Mouse (Mus musculus): ENCODE measurements around the gene Blnk. TPM values are rescaled to one million over a fixed set of nuclear protein-coding genes. Genes with fewer than 3 reads are reported as not detected.

The Blnk gene
- polyA plus RNA-seq, 1 experiment = 1.3 TPM

DNA sequence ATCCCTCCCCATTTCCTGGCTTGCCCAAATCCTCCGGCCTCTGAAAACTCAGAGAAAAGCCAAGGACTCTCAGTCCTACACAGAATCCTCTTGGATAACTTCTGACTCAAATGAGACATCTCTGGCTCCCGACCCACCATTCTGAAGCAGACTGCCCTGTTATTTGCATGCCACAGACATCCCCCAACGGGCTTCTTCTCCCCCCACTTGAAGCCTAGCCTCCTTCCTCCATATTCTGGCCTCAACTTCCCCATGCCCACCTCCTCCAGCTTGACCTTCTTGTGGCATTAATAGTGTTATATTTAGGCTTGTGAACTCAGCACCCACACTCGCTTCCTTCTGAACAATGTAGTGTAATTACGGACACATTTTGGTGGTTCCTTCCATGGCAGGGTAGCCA, 13.7 kb downstream of the Blnk start:
- Histone ChIP-seq H3K27me3 (ENCODE audit: control insufficient read depth, insufficient read depth, low read length) (no peaks in the 10 kb centered on the region), H3K4me3 (ENCODE audit: control insufficient read depth, low read depth, low read length) (no peak overlapping the region), H3K27ac (ENCODE audit: control insufficient read depth, insufficient read depth, low read depth, low read length) (no peak overlapping the region), H3K4me1 (ENCODE audit: control insufficient read depth, insufficient read depth, low read length) (no peaks in the 10 kb centered on the region), H3K36me3 (ENCODE audit: control insufficient read depth, insufficient read depth, low read length) (no peaks in the 10 kb centered on the region)
- no peak for TF ChIP-seq CTCF (IDR thresholded peaks at IDR 0.05; ENCODE audit: control insufficient read depth, insufficient read depth, insufficient replicate concordance, low read depth, low read length)
- no peak for TF ChIP-seq POLR2A (IDR thresholded peaks at IDR 0.05; ENCODE audit: control insufficient read depth, low read depth, low read length)

DNA sequence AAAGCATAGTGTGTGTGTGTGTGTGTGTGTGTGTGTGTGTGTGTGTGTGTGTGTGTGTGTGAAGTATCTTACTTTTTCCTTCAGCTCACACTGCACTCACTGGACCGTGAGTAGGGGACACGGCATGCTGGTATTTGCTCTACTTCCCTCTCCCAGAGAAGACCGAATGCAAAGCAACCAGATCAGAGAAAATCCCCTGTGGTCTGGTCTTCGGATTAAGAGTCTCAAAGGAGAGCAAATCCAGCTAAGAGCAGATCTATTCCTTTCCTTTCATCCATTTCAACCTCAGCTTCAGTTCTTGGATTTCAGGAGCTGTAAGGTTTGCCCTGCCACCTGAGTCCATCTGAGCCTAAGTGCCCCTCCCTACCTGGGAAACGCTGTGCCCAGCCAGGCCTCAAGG, 16.3 kb downstream of the Blnk start:
- Histone ChIP-seq H3K27ac (ENCODE audit: control insufficient read depth, insufficient read depth, low read depth, low read length) (no peak overlapping the region), H3K36me3 (ENCODE audit: control insufficient read depth, insufficient read depth, low read length) (no peaks in the 10 kb centered on the region)
- TF ChIP-seq CTCF (IDR thresholded peaks at IDR 0.05; ENCODE audit: control insufficient read depth, insufficient read depth, insufficient replicate concordance, low read depth, low read length) (no peak), POLR2A (IDR thresholded peaks at IDR 0.05; ENCODE audit: control insufficient read depth, low read depth, low read length) (no peak)

DNA sequence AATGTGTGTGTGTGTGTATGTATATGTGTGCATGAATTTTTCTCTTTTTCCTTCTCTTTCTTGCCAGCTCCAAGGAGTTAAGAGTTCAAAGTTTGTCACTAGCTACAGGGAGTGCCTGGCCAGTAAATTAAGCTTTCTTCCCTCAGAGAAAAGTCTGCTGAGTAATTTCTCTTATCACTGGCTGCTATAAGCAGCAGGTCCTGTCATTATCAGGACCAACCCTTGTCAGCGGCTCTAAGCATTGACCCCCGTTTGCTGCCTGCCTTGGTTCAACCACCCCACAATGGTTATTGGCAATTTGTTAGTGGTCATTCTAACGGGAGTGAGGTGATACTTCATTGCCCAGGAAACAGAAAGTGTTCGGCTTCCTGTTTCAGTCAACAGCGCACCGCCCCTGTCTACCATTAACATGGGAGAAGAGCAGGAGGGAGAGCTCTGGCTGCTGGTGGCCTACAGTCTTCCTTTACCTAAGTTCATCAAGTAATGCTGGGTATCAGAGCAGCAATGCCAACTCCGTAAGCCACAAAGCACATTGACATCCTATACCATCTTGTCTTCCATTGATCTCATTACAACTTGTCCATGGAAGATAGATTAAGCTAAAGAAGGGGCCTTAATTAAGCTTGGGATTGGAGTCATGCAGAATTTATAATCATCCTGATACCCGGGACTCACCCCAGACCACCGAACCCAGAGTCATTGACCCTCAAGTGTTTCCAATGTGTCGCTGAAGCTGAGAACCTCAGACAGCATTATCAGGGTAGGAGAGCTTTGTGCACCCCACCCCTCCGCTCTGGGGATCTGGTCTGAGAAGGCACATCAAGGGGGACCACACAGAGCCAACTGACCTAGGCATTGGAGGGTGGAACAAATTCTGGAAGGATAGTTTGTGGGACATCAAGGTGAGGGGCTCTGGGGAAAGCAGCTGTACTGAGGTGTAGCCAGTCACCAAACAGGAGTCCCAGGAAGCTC, 17.1 kb downstream of the Blnk start:
- no peak overlapping the region for H3K27ac ChIP-seq (ENCODE audit: control insufficient read depth, insufficient read depth, low read depth, low read length)
- TF ChIP-seq CTCF (IDR thresholded peaks at IDR 0.05; ENCODE audit: control insufficient read depth, insufficient read depth, insufficient replicate concordance, low read depth, low read length) (no peak), POLR2A (IDR thresholded peaks at IDR 0.05; ENCODE audit: control insufficient read depth, low read depth, low read length) (no peak)
- no peaks in the 10 kb centered on the region for H3K36me3 ChIP-seq (ENCODE audit: control insufficient read depth, insufficient read depth, low read length)
- no peaks in the 10 kb centered on the region for H3K4me1 ChIP-seq (ENCODE audit: control insufficient read depth, insufficient read depth, low read length)
- H3K27me3 ChIP-seq (ENCODE audit: control insufficient read depth, insufficient read depth, low read length) = no peaks in the 10 kb centered on the region
- no peak overlapping the region for H3K4me3 ChIP-seq (ENCODE audit: control insufficient read depth, low read depth, low read length)

More for the DNA sequence above, 16.3 kb downstream of the Blnk start:
- H3K27me3 ChIP-seq (ENCODE audit: control insufficient read depth, insufficient read depth, low read length) = no peaks in the 10 kb centered on the region
- H3K4me1 ChIP-seq (ENCODE audit: control insufficient read depth, insufficient read depth, low read length) = no peaks in the 10 kb centered on the region
- H3K4me3 ChIP-seq (ENCODE audit: control insufficient read depth, low read depth, low read length) = no peak overlapping the region

DNA sequence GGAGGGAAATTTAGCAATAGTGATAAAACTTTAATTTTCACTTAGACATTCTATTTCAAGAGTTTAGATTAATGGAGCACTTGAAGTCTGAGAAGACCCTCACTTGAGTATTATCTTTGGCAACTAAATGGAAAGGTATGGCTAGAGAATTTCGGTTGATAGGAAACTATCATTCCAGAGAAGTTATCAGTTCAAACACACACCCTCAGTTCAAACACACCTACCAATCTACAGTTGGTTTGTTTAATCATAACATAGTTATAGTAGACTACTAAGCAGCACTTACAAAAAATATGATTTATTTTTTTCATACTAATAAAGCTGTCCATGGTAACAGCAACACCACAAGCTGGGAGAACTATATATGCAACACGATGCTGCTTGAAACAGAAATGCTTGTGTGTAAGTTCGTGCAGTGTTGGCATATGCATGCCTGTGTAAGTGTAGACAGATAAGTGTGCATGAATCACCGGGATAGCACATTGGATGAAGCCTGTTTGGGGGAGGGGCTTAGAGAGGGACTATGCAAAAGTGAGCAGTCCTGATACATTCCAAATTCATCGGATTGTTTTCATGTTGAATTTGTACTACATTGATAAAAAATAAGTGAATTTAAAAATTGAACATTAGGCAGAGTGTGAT, 22.9 kb downstream of the Blnk start:
- Histone ChIP-seq H3K4me3 (ENCODE audit: control insufficient read depth, low read depth, low read length) (no peak overlapping the region), H3K27me3 (ENCODE audit: control insufficient read depth, insufficient read depth, low read length) (no peaks in the 10 kb centered on the region), H3K36me3 (ENCODE audit: control insufficient read depth, insufficient read depth, low read length) (no peaks in the 10 kb centered on the region), H3K27ac (ENCODE audit: control insufficient read depth, insufficient read depth, low read depth, low read length) (no peak overlapping the region), H3K4me1 (ENCODE audit: control insufficient read depth, insufficient read depth, low read length) (no peaks in the 10 kb centered on the region)
- TF ChIP-seq CTCF (IDR thresholded peaks at IDR 0.05; ENCODE audit: control insufficient read depth, insufficient read depth, insufficient replicate concordance, low read depth, low read length) (no peak), POLR2A (IDR thresholded peaks at IDR 0.05; ENCODE audit: control insufficient read depth, low read depth, low read length) (no peak)

DNA sequence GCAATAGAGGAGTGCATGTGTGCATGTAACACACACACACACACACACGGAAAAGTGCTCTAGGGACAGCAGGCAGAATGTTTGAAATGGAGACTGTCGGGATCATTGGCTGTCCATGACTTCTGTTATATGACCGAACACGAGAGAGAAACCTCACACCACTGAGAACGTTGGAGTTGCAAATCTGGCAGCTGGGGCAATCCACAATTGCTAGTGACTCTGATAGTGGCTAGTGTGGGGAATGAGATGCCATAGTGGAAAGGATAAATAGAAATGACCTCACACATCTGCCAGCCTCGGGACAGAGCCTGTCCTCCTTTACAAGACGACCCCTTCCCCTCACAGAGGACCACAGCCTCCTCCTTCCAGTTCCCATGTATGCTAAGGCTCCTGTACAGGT, 23.6 kb downstream of the Blnk start:
- no peak for TF ChIP-seq CTCF (IDR thresholded peaks at IDR 0.05; ENCODE audit: control insufficient read depth, insufficient read depth, insufficient replicate concordance, low read depth, low read length)
- no peak for TF ChIP-seq POLR2A (IDR thresholded peaks at IDR 0.05; ENCODE audit: control insufficient read depth, low read depth, low read length)
- Histone ChIP-seq H3K4me3 (ENCODE audit: control insufficient read depth, low read depth, low read length) (no peak overlapping the region), H3K27ac (ENCODE audit: control insufficient read depth, insufficient read depth, low read depth, low read length) (no peak overlapping the region), H3K4me1 (ENCODE audit: control insufficient read depth, insufficient read depth, low read length) (no peaks in the 10 kb centered on the region), H3K36me3 (ENCODE audit: control insufficient read depth, insufficient read depth, low read length) (no peaks in the 10 kb centered on the region), H3K27me3 (ENCODE audit: control insufficient read depth, insufficient read depth, low read length) (no peaks in the 10 kb centered on the region)

DNA sequence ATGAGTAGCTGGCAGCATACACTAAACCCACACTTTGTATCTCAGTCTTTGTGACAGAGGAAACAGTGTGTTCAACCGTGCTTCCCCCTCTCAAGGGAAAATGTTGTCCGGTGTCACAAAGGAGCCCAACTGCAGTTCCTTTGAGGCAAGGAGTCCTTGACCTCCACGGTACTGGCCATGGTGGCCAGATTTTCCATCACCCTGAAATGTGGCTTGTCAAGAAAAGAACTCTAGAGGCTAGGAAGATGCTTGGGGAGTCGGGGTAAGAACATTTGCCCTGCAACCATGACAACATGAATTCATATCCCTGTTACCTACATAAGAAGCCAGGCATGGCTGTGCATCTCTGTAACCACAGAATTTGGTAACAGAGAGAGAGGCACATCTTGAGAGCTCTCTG, 24.0 kb downstream of the Blnk start:
- H3K27ac ChIP-seq (ENCODE audit: control insufficient read depth, insufficient read depth, low read depth, low read length) = no peak overlapping the region
- no peaks in the 10 kb centered on the region for H3K4me1 ChIP-seq (ENCODE audit: control insufficient read depth, insufficient read depth, low read length)
- TF ChIP-seq POLR2A (IDR thresholded peaks at IDR 0.05; ENCODE audit: control insufficient read depth, low read depth, low read length) (no peak), CTCF (IDR thresholded peaks at IDR 0.05; ENCODE audit: control insufficient read depth, insufficient read depth, insufficient replicate concordance, low read depth, low read length) (no peak)
- no peak overlapping the region for H3K4me3 ChIP-seq (ENCODE audit: control insufficient read depth, low read depth, low read length)
- H3K27me3 ChIP-seq (ENCODE audit: control insufficient read depth, insufficient read depth, low read length) = no peaks in the 10 kb centered on the region
- no peaks in the 10 kb centered on the region for H3K36me3 ChIP-seq (ENCODE audit: control insufficient read depth, insufficient read depth, low read length)
